Mouse (Mus musculus) hindbrain, embryonic 16.5 days (tissue): ENCODE measurements around the gene Gm17651. TPM values are rescaled to one million over a fixed set of nuclear protein-coding genes. Genes with fewer than 3 reads are reported as not detected.

ENCODE experiments used
- ATAC-seq: fragments of 200-750 bp; cut with Nextera tagmentation; 2 replicates; pipeline ENCODE4 v1.8.0; 2017; ENCODE audit warnings: moderate TSS enrichment, moderate library complexity
- H3K27ac ChIP-seq: fragments of 300-500 bp; sonication (generic); 2 replicates; pipeline ENCODE4 v1.5.1; 2014; ENCODE audit warnings: low read depth, mild to moderate bottlenecking, control low read depth, low read length, moderate library complexity
- H3K27me3 ChIP-seq: fragments of 300-500 bp; sonication (generic); replicated peaks from 2 replicates; pipeline ENCODE4 v1.6.1; 2014; ENCODE audit warnings: low read length; ENCODE audit not compliant: control insufficient read depth, insufficient read depth
- H3K36me3 ChIP-seq: fragments of 300-500 bp; sonication (generic); 2 replicates; pipeline ENCODE4 v1.6.1; 2014; ENCODE audit warnings: mild to moderate bottlenecking, low read length, moderate library complexity, mixed read lengths; ENCODE audit not compliant: control insufficient read depth, insufficient read depth
- H3K4me1 ChIP-seq: fragments of 300-500 bp; sonication (generic); 2 replicates; pipeline ENCODE4 v1.6.1; 2014; ENCODE audit warnings: low read depth, low read length; ENCODE audit not compliant: control insufficient read depth, insufficient read depth
- H3K4me2 ChIP-seq: fragments of 300-500 bp; sonication (generic); 2 replicates; pipeline ENCODE4 v1.6.1; 2014; ENCODE audit warnings: mild to moderate bottlenecking, low read length, control low read depth, moderate library complexity
- H3K4me3 ChIP-seq: fragments of 300-500 bp; sonication (generic); 2 replicates; pipeline ENCODE4 v1.5.1; 2014; ENCODE audit warnings: mild to moderate bottlenecking, low read length, control low read depth, moderate library complexity
- H3K9ac ChIP-seq: fragments of 300-500 bp; sonication (generic); 2 replicates; pipeline ENCODE4 v1.6.1; 2014; ENCODE audit warnings: low read depth, mild to moderate bottlenecking, control low read depth, low read length, moderate library complexity
- H3K9me3 ChIP-seq: fragments of 300-500 bp; sonication (generic); 2 replicates; pipeline ENCODE4 v1.6.1; 2014; ENCODE audit warnings: mild to moderate bottlenecking, low read length, moderate library complexity; ENCODE audit not compliant: control insufficient read depth
- WGBS: fragments of 180-500 bp; shearing (Covaris S2); extraction: QIAGEN DNeasy Blood & Tissue Kit; methylation state at CpG from one replicate; pipeline ENCODE4 v1.1.7; 2014; 5-methylcytosine and 5-hydroxymethylcytosine counted together
- polyA plus RNA-seq: library from polyadenylated mRNA; unstranded; fragments of >200 nt; fragmentation: Nextera tagmentation; extraction: Ambion mirVana; gene quantifications from 2 replicates; pipeline ENCODE4 v1.2.1, GENCODE M21; 2015

Gene Gm17651
- polyA plus RNA-seq, 1 experiment from 2014 or later: not detected

GRCm38 (mm10) chr3:97661206-97661605 lies 13.3 kb downstream of the Gm17651 start:
- Histone ChIP-seq H3K4me3 (no peak overlapping the region), H3K27ac (no peak overlapping the region), H3K27me3 (no peaks in the 10 kb centered on the region), H3K36me3 (peaks cover 17% of the 10 kb centered on the region), H3K9ac (no peak overlapping the region), H3K9me3 (no peaks in the 10 kb centered on the region), H3K4me1 (peaks cover 8% of the 10 kb centered on the region), H3K4me2 (no peak overlapping the region)
- WGBS: 81% methylated on average over 8 of the region's 8 CpGs
- ATAC-seq: no peak

- Histone ChIP-seq H3K27ac (no peak overlapping the region), H3K36me3 (peaks cover 15% of the 10 kb centered on the region), H3K9ac (no peak overlapping the region), H3K4me3 (no peak overlapping the region), H3K9me3 (no peaks in the 10 kb centered on the region), H3K27me3 (no peaks in the 10 kb centered on the region), H3K4me1 (peaks cover 8% of the 10 kb centered on the region), H3K4me2 (peak overlapping the region; percentile 64)
- no peak for ATAC-seq
- WGBS: 82% methylated on average over 7 of the region's 7 CpGs
These were observed 14.7 kb downstream of the Gm17651 start for GRCm38 (mm10) chr3:97659746-97660145.

- Histone ChIP-seq H3K36me3 (0 out of 2 replicates have a peak, but pooled peaks cover 6% of the 10 kb centered on the region), H3K4me3 (peak overlapping the region; percentile 67), H3K9me3 (no peaks in the 10 kb centered on the region), H3K27me3 (no peaks in the 10 kb centered on the region), H3K27ac (peak overlapping the region; percentile 73), H3K9ac (peak overlapping the region; percentile 74), H3K4me1 (peaks cover 8% of the 10 kb centered on the region), H3K4me2 (peak overlapping the region; percentile 64)
- WGBS: under 1% methylated on average over 50 of the region's 50 CpGs
- ATAC-seq: peak; percentile 68
These were observed 15.9 kb downstream of the Gm17651 start for GRCm38 (mm10) chr3:97658426-97659193.

- Histone ChIP-seq H3K9me3 (no peaks in the 10 kb centered on the region), H3K4me2 (peak within 1 kb of the TSS; percentile 64), H3K4me3 (peak within 1 kb of the TSS; percentile 67), H3K27me3 (no peaks in the 10 kb centered on the region), H3K4me1 (peaks cover 8% of the 10 kb centered on the region), H3K9ac (peak within 1 kb of the TSS; percentile 74), H3K36me3 (0 out of 2 replicates have a peak, but pooled peaks cover 2% of the 10 kb centered on the region), H3K27ac (peak within 1 kb of the TSS; percentile 73)
- 2% methylated on average over 47 of the region's 51 CpGs for WGBS
- peak; percentile 96 for ATAC-seq
These were observed 16.7 kb downstream of the Gm17651 start, which contains the start of gene Prkab2 for GRCm38 (mm10) chr3:97657655-97658411. Prkab2 (plus strand) TSS chr3:97658193.

- Histone ChIP-seq H3K9me3 (no peaks in the 10 kb centered on the region), H3K27me3 (no peaks in the 10 kb centered on the region), H3K4me2 (no peak overlapping the region), H3K27ac (no peak overlapping the region), H3K36me3 (no peaks in the 10 kb centered on the region), H3K4me1 (peaks cover 8% of the 10 kb centered on the region), H3K4me3 (no peak overlapping the region), H3K9ac (no peak overlapping the region)
- 81% methylated on average over 8 of the region's 8 CpGs for WGBS
- no peak for ATAC-seq
These were observed 19.6 kb downstream of the Gm17651 start for GRCm38 (mm10) chr3:97654901-97655300.

GRCm38 (mm10) chr3:97653781-97654180 lies 20.7 kb downstream of the Gm17651 start:
- WGBS: 94% methylated on average over 5 of the region's 5 CpGs
- no peak overlapping the region for H3K9ac ChIP-seq
- ATAC-seq: no peak
- H3K4me2 ChIP-seq: no peak overlapping the region
- H3K27me3 ChIP-seq: no peaks in the 10 kb centered on the region
- H3K27ac ChIP-seq: no peak overlapping the region
- no peaks in the 10 kb centered on the region for H3K9me3 ChIP-seq
- no peaks in the 10 kb centered on the region for H3K36me3 ChIP-seq
- no peaks in the 10 kb centered on the region for H3K4me1 ChIP-seq
- no peak overlapping the region for H3K4me3 ChIP-seq

GRCm38 (mm10) chr3:97651604-97652003 lies 22.9 kb downstream of the Gm17651 start:
- H3K9me3 ChIP-seq: no peaks in the 10 kb centered on the region
- H3K9ac ChIP-seq: no peak overlapping the region
- H3K4me2 ChIP-seq: no peak overlapping the region
- 88% methylated on average over 10 of the region's 10 CpGs for WGBS
- no peaks in the 10 kb centered on the region for H3K4me1 ChIP-seq
- H3K36me3 ChIP-seq: no peaks in the 10 kb centered on the region
- no peak for ATAC-seq
- H3K4me3 ChIP-seq: no peak overlapping the region
- H3K27me3 ChIP-seq: no peaks in the 10 kb centered on the region
- H3K27ac ChIP-seq: no peak overlapping the region

GRCm38 (mm10) chr3:97649469-97649868 lies 25.0 kb downstream of the Gm17651 start:
- Histone ChIP-seq H3K4me2 (no peak overlapping the region), H3K9me3 (no peaks in the 10 kb centered on the region), H3K9ac (no peak overlapping the region), H3K4me1 (no peaks in the 10 kb centered on the region), H3K36me3 (no peaks in the 10 kb centered on the region), H3K27ac (no peak overlapping the region), H3K4me3 (no peak overlapping the region), H3K27me3 (no peaks in the 10 kb centered on the region)
- WGBS: 85% methylated on average over 6 of the region's 6 CpGs
- no peak for ATAC-seq

GRCm38 (mm10) chr3:97649022-97649421 lies 25.5 kb downstream of the Gm17651 start:
- no peak overlapping the region for H3K27ac ChIP-seq
- no peaks in the 10 kb centered on the region for H3K9me3 ChIP-seq
- H3K4me1 ChIP-seq: no peaks in the 10 kb centered on the region
- H3K36me3 ChIP-seq: no peaks in the 10 kb centered on the region
- whole genome bisulfite sequencing: 83% methylated on average over 3 of the region's 3 CpGs
- H3K4me2 ChIP-seq: no peak overlapping the region
- H3K27me3 ChIP-seq: no peaks in the 10 kb centered on the region
- no peak for ATAC-seq
- H3K9ac ChIP-seq: no peak overlapping the region
- no peak overlapping the region for H3K4me3 ChIP-seq
